Mouse (Mus musculus) frontal cortex, postnatal 25 days (tissue): ENCODE data around the gene 1700020N15Rik.
"Not testable (repeated sequence)": the region's sequence is repeated elsewhere in the genome, so short reads cannot be mapped to it uniquely, and the experiment has no call there.

ENCODE experiments used
- DNase-seq, 2 experiments: peaks; one replicate each; pipeline ENCODE4 v3.0.0; 2022; ENCODE audit warnings: low spot score in 2 of 2

Gene 1700020N15Rik

GRCm38 (mm10) chrX:69945000-69945399 lies at the start of gene 1700020N15Rik:
Gene 1700020N15Rik (plus strand): TSS chrX:69945300.
- DNase-seq = not testable (repeated sequence)

- no peak for DNase-seq
Observed at GRCm38 (mm10) chrX:69976790-69977579, 31.9 kb downstream of the 1700020N15Rik start.
